Mouse (Mus musculus) spleen, adult 2 months (tissue): ENCODE measurements around the gene Klf2.

Source experiments
- CTCF ChIP-seq: fragments of 200-500 bp; IDR thresholded peaks from 2 replicates; pipeline ENCODE4 v1.5.1; 2011; ENCODE audit warnings: mild to moderate bottlenecking, inconsistent platforms; ENCODE audit not compliant: insufficient read depth, insufficient read length, insufficient replicate concordance; ENCODE audit errors: extremely low read depth
- POLR2A ChIP-seq: fragments of 200-500 bp; IDR thresholded peaks from 2 replicates; pipeline ENCODE4 v1.6.1; 2011; ENCODE audit warnings: low read depth, low read length, inconsistent platforms

GRCm38 (mm10) chr8:72322471-72322889 is 3.6 kb downstream of the Klf2 start:
- no peak for TF ChIP-seq CTCF
- peak; percentile 13; the same call in 1 of the 2 replicates for TF ChIP-seq POLR2A
